Mouse (Mus musculus) cerebellum, adult 2 months (tissue): ENCODE data around the gene Yipf2. TPM values are rescaled to one million over a fixed set of nuclear protein-coding genes. Genes with fewer than 3 reads are reported as not detected.

Experiments used
- DNase-seq, 2 experiments: peaks; one replicate each; pipeline ENCODE4 v3.0.0; 2021
- H3K27ac ChIP-seq: fragments of 200-500 bp; 2 replicates; pipeline ENCODE4 v1.5.1; 2012; ENCODE audit warnings: low read length, control low read depth, inconsistent platforms; ENCODE audit not compliant: insufficient read depth
- H3K27me3 ChIP-seq: fragments of 200-500 bp; 2 replicates; pipeline ENCODE4 v1.6.1; 2012; ENCODE audit warnings: inconsistent platforms, mild to moderate bottlenecking, low read length, moderate library complexity; ENCODE audit not compliant: control insufficient read depth, insufficient read depth
- H3K4me1 ChIP-seq: fragments of 200-500 bp; 2 replicates; pipeline ENCODE4 v1.6.1; 2011; ENCODE audit warnings: low read length; ENCODE audit not compliant: control insufficient read depth, insufficient read depth
- H3K4me3 ChIP-seq: fragments of 200-500 bp; replicated peaks from 2 replicates; pipeline ENCODE3; 2011; ENCODE audit warnings: mild to moderate bottlenecking, low read depth, low read length, control low read depth; ENCODE audit not compliant: insufficient read depth
- CTCF ChIP-seq: fragments of 200-500 bp; IDR thresholded peaks from 2 replicates; pipeline ENCODE4 v1.5.1; 2011; ENCODE audit warnings: low read depth, mild to moderate bottlenecking, control low read depth, low read length, moderate library complexity, borderline replicate concordance; ENCODE audit not compliant: insufficient read depth
- POLR2A ChIP-seq: fragments of 200-500 bp; IDR thresholded peaks from 2 replicates; pipeline ENCODE4 v1.6.1; 2011; ENCODE audit warnings: low read length, control low read depth, borderline replicate concordance; ENCODE audit not compliant: insufficient read depth
- WGBS: fragments of 180-500 bp; shearing (Covaris S2); methylation state at CpG from one replicate; pipeline ENCODE4 v1.1.7; 2018; 5-methylcytosine and 5-hydroxymethylcytosine counted together
- polyA plus RNA-seq: library from polyadenylated mRNA; depleted of rRNA; stranded (reverse); fragments of >200 nt; gene quantifications from 2 replicates; pipeline ENCODE4 v1.2.3, GENCODE M21; 2012

Yipf2 gene
- polyA plus RNA-seq, 1 experiment: 30.9 TPM

GRCm38 (mm10) chr9:21578226-21578625 is 14.4 kb downstream of the Yipf2 start:
- WGBS: 13% methylated on average over 3 of the region's 3 CpGs
- DNase-seq: no peak
- TF ChIP-seq CTCF (no peak), POLR2A (no peak)
- Histone ChIP-seq H3K27ac (no peak overlapping the region), H3K4me1 (peaks cover 5% of the 10 kb centered on the region), H3K4me3 (no peak overlapping the region), H3K27me3 (no peaks in the 10 kb centered on the region)

DNA sequence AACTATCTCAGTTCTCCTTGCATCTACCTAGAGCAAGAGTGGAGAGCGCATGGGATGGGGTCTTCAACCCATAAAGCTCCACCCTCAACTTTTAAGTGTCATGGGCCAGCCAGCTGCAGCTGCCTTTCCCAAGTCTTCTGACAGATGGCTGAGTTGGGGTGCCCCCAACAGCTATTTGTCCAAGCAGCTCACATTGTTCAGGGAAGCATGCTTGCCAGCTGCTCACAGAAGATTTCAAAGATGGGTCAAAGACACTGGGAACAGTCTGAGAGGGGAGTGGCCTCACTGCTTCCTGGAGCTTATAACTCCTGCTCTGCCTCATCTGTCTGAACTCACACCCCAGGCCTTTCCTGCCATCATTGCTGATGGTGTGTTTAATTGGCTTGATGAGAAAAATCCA is 16.3 kb downstream of the Yipf2 start:
- H3K27me3 ChIP-seq: no peaks in the 10 kb centered on the region
- H3K27ac ChIP-seq: no peak overlapping the region
- peaks cover 5% of the 10 kb centered on the region for H3K4me1 ChIP-seq
- 12% methylated on average over 1 of the region's 1 CpGs for WGBS
- no peak for TF ChIP-seq POLR2A
- TF ChIP-seq CTCF: no peak
- DNase-seq: no peak
- H3K4me3 ChIP-seq: no peak overlapping the region

GRCm38 (mm10) chr9:21575253-21575652 is 17.4 kb downstream of the Yipf2 start:
- 77% methylated on average over 10 of the region's 10 CpGs for WGBS

DNA sequence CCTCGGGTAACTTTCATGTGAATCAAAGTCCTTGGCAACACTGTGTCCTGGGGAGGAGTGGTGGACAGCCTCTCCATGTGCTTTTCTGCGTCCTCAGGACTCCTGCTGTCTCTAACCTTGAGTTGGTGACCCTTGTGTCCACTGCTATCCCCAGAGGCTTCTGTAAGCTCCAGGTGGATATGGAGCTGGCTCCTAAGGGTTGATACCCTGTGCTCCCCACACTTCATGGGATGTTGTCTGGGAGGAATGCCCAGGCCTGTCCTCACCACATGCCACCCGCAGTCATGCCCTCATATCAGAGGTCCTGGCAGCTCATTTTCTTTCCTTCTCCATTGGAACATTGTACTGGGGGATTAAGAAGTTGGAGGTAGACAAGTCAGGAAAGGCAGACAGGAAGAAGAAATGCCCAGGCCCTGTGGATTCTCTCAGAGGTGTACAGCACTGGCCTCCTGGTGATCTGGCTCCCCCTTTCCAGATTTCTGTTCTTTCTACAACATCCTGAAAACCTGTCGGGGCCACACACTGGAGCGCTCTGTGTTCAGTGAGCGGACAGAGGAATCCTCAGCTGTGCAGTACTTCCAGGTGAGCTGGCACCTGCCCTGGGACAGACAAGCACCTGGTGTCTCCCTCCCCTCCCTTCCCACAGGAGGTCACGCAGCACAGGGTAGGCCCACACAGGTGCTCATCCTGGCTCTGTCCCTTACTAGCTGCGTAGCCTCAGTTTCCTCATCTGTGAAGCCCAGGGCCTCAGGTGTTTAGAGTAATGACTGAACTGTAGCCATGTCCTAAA is 18.4 kb downstream of the Yipf2 start:
- TF ChIP-seq POLR2A (no peak), CTCF (no peak)
- no peak for DNase-seq
- 65% methylated on average over 8 of the region's 8 CpGs for WGBS
- peaks cover 5% of the 10 kb centered on the region for H3K4me1 ChIP-seq
- no peaks in the 10 kb centered on the region for H3K27me3 ChIP-seq
- no peak overlapping the region for H3K27ac ChIP-seq
- no peak overlapping the region for H3K4me3 ChIP-seq

More at GRCm38 (mm10) chr9:21575253-21575652, 17.4 kb downstream of the Yipf2 start:
- TF ChIP-seq POLR2A: no peak
- no peak for TF ChIP-seq CTCF
- Histone ChIP-seq H3K27me3 (no peaks in the 10 kb centered on the region), H3K27ac (no peak overlapping the region), H3K4me1 (peaks cover 5% of the 10 kb centered on the region), H3K4me3 (no peak overlapping the region)
- DNase-seq: no peak

DNA sequence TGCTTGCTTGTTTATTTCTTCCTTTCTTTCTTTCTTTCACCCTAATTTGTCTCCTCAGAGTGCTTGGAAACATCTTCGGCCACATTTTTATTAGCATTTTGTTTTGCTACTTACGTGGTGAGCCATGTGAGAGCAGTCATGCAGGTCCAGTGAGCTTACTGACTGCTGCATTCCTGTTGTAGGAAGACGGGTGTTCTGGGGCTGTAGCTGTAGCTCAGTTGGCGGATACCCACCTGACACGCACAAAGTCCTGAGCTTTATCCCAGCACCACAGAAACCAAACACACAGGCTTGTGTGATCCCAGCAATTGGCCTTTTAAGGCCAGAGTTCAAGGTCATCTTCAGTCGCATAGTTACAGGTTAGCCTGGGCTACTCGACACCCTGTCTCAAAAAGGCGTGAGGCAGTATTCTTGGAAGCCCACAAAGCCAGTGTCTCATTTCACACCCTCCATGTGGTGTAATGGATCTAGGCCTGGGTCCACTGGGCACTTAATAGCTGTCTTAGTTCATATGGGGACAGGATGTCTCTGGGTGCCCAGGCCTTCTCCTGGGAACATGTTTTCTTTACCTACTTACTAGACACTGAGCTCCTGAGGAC is 23.9 kb downstream of the Yipf2 start:
- Histone ChIP-seq H3K27me3 (no peaks in the 10 kb centered on the region), H3K27ac (no peak overlapping the region), H3K4me1 (peaks cover 14% of the 10 kb centered on the region), H3K4me3 (no peak overlapping the region)
- WGBS: 89% methylated on average over 8 of the region's 8 CpGs
- no peak for TF ChIP-seq CTCF
- TF ChIP-seq POLR2A: no peak
- DNase-seq: no peak

GRCm38 (mm10) chr9:21567051-21567450 is 25.6 kb downstream of the Yipf2 start:
- DNase-seq: no peak
- no peak overlapping the region for H3K4me3 ChIP-seq
- WGBS: 29% methylated on average over 2 of the region's 2 CpGs
- no peaks in the 10 kb centered on the region for H3K27me3 ChIP-seq
- 0 out of 2 replicates have a peak overlapping the region, but pooled peaks have one; percentile 34 for H3K27ac ChIP-seq
- TF ChIP-seq POLR2A (no peak), CTCF (no peak)
- peaks cover 14% of the 10 kb centered on the region for H3K4me1 ChIP-seq

DNA sequence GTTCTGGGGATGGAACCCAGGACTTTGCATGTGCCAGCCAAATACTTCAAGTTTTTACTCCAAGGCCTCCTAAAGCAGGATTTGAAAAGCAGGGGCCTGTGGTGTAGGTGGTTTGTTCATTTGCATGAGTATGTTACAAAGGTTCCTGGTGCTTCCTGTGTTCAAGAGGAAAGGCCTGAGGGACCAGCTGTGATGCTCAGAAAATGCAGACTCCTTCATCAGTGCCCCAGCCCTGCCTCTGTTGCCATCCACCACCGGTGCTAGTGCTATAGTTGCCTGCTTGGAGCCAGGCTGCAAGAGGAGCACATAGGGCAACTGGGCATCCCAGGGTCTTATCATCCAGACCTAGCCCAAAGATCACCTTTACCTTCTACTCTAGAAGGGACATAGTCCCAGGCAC is 26.1 kb downstream of the Yipf2 start:
- Histone ChIP-seq H3K4me3 (no peak overlapping the region), H3K27ac (peak overlapping the region; percentile 61; the same call in 1 of the 2 replicates), H3K4me1 (peaks cover 14% of the 10 kb centered on the region), H3K27me3 (no peaks in the 10 kb centered on the region)
- WGBS: 83% methylated on average over 1 of the region's 1 CpGs
- TF ChIP-seq CTCF: no peak
- no peak for TF ChIP-seq POLR2A
- DNase-seq: no peak
